Mouse (Mus musculus): Measurements from ENCODE around the gene C77080. TPM values are rescaled to one million over a fixed set of nuclear protein-coding genes. Genes with fewer than 3 reads are reported as not detected.

The C77080 gene
- total RNA-seq, 2 experiments from 2014 or later: 0.25 TPM; not detected in 1

- ATAC-seq (replicated peaks; ENCODE audit: poor library complexity): no peak
These were observed 18.4 kb downstream of the C77080 start for GRCm38 (mm10) chr4:129242761-129243160.

- no peak for ATAC-seq (replicated peaks; ENCODE audit: poor library complexity)
These were observed 18.9 kb downstream of the C77080 start for GRCm38 (mm10) chr4:129242327-129242726.

GRCm38 (mm10) chr4:129241898-129242297, 19.3 kb downstream of the C77080 start:
- ATAC-seq (replicated peaks; ENCODE audit: poor library complexity): no peak

- ATAC-seq (replicated peaks; ENCODE audit: poor library complexity): peak; percentile 52
These were observed 22.1 kb downstream of the C77080 start for GRCm38 (mm10) chr4:129239075-129239474.

GRCm38 (mm10) chr4:129238579-129239016, 22.6 kb downstream of the C77080 start:
- ATAC-seq (replicated peaks; ENCODE audit: poor library complexity): no peak

- ATAC-seq (replicated peaks; ENCODE audit: poor library complexity): no peak
These were observed 23.3 kb downstream of the C77080 start for GRCm38 (mm10) chr4:129237843-129238441.

- no peak for ATAC-seq (replicated peaks; ENCODE audit: poor library complexity)
These were observed 24.9 kb downstream of the C77080 start for GRCm38 (mm10) chr4:129236236-129236813.

- ATAC-seq (replicated peaks; ENCODE audit: poor library complexity): peak; percentile 43
These were observed 26.1 kb downstream of the C77080 start for GRCm38 (mm10) chr4:129235147-129235546.

GRCm38 (mm10) chr4:129234488-129234887, 26.7 kb downstream of the C77080 start:
- ATAC-seq (replicated peaks; ENCODE audit: poor library complexity): peak; percentile 50

- ATAC-seq (replicated peaks; ENCODE audit: poor library complexity): no peak
These were observed 28.4 kb downstream of the C77080 start for GRCm38 (mm10) chr4:129232561-129233360.

GRCm38 (mm10) chr4:129231594-129232450, 29.4 kb downstream of the C77080 start:
- ATAC-seq (replicated peaks; ENCODE audit: poor library complexity): no peak

- no peak for ATAC-seq (replicated peaks; ENCODE audit: poor library complexity)
These were observed 30.3 kb downstream of the C77080 start for GRCm38 (mm10) chr4:129230926-129231325.

GRCm38 (mm10) chr4:129227985-129228381, 33.2 kb downstream of the C77080 start:
- ATAC-seq (replicated peaks; ENCODE audit: poor library complexity): no peak

- ATAC-seq (replicated peaks; ENCODE audit: poor library complexity): no peak
These were observed 33.8 kb downstream of the C77080 start for GRCm38 (mm10) chr4:129227170-129227984.

GRCm38 (mm10) chr4:129226441-129226963, 34.7 kb downstream of the C77080 start:
- no peak for ATAC-seq (replicated peaks; ENCODE audit: poor library complexity)

- no peak for ATAC-seq (replicated peaks; ENCODE audit: poor library complexity)
These were observed 35.9 kb downstream of the C77080 start for GRCm38 (mm10) chr4:129225315-129225714.

- no peak for ATAC-seq (replicated peaks; ENCODE audit: poor library complexity)
These were observed 37.6 kb downstream of the C77080 start for GRCm38 (mm10) chr4:129223421-129224281.

GRCm38 (mm10) chr4:129222019-129222925, 38.9 kb downstream of the C77080 start:
- no peak for ATAC-seq (replicated peaks; ENCODE audit: poor library complexity)

All from megakaryocyte progenitor cell, adult 5-6 weeks (primary cell).